Mouse (Mus musculus): ENCODE results near the gene 1600012H06Rik. TPM values are rescaled to one million over a fixed set of nuclear protein-coding genes. Genes with fewer than 3 reads are reported as not detected.

The 1600012H06Rik gene
- total RNA-seq, 1 experiment, result 29.7 TPM

DNA sequence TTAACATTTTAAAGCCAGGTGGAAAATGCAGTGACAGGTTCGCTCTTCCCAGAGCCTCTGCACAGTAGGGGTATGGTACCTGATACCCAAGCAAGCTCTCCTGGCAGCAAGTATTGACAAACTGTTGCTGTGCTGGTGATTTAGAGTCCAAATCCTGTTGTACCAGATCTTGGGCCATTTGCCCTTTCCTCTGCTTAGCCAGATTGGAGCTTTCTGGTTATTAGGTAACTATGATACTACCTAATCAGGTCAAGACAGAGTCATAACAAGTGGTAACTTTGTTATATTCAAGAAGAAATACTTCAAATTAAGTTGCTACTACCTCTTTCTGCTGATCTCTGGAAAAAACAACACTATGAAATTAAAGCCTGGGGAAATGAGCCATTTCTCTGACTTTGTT is 1.6 kb downstream of the 1600012H06Rik start:
- H3K9me3 ChIP-seq (ENCODE audit: control insufficient read depth, insufficient read depth, low read depth, low read length), result no peaks in the 10 kb centered on the region
- peaks cover 3 to 4% of the 10 kb centered on the region in 2 experiments; a peak in 3 of 4 replicates for H3K4me1 ChIP-seq (ENCODE audit: control insufficient read depth in 2 of 2, insufficient read depth in 2 of 2, low read length in 2 of 2, poor library complexity in 1 of 2)
- H3K9ac ChIP-seq (ENCODE audit: insufficient read depth, low read depth, low read length, poor library complexity, severe bottlenecking), result no peak overlapping the region
- no peak for TF ChIP-seq HCFC1 (IDR thresholded peaks at IDR 0.05; ENCODE audit: borderline replicate concordance, insufficient read depth, low read length)
- TF ChIP-seq ZNF384 (IDR thresholded peaks at IDR 0.05; ENCODE audit: low read depth, low read length), result no peak
- TF ChIP-seq ZC3H11A (IDR thresholded peaks at IDR 0.05; ENCODE audit: borderline replicate concordance, low read depth, low read length), result no peak
- no peak for TF ChIP-seq MAFK (IDR thresholded peaks at IDR 0.05; ENCODE audit: insufficient read depth, low read depth, low read length)
- no peak for TF ChIP-seq CHD2 (IDR thresholded peaks at IDR 0.05; ENCODE audit: low read depth, low read length)
- no peak overlapping the region for H3K27ac ChIP-seq (ENCODE audit: insufficient read depth, low read depth, low read length, poor library complexity, severe bottlenecking)
- no peak for DNase-seq (ENCODE audit: low read depth, low spot score)
- peaks cover 1% of the 10 kb centered on the region for H3K36me3 ChIP-seq (ENCODE audit: control insufficient read depth, insufficient read depth, low read length, poor library complexity, severe bottlenecking)
- H3K4me3 ChIP-seq (ENCODE audit: insufficient read depth in 1 of 2, low read depth in 1 of 2, low read length in 2 of 2, poor library complexity in 1 of 2, severe bottlenecking in 1 of 2), result no peak overlapping the region
- in situ Hi-C loops (cut with MboI; ENCODE audit: low sequenced_read_pairs in 2 of 2, unreplicated experiment in 2 of 2), result no loop called here

DNA sequence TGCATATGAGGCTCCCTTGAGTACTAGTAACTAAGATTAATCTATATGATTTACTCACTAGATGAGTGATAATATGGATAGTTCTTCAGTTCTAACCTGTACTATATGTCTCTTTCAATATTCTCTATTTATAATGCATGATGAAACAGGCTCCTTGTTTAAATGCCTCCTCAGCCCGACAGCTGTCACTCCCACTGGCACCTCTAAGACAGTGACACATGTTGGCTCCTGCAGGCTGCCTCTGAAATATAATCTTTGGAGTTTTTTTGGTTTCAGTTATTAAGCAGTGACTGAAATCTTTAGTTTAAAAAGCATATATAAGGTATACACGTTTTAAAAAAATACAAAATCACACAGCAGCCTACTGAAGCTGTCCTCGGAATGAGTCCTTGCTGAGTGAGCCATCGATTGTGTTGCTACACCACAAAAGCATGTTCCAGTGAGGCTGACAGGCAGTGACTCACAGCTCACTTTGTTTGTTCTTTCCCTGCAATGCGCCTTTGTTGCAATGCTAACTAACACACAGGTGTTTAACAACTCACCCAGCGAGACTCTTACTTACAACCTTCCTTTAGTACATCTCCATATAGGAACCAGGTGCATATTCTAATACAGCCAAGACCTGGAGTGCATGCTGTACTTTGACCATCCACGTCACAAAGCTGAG is 6.3 kb downstream of the 1600012H06Rik start:
- in situ Hi-C loops (cut with MboI; ENCODE audit: low sequenced_read_pairs in 2 of 2, unreplicated experiment in 2 of 2), result no loop called here
- TF ChIP-seq HCFC1 (IDR thresholded peaks at IDR 0.05; ENCODE audit: borderline replicate concordance, insufficient read depth, low read length), result no peak
- no peak for TF ChIP-seq ZC3H11A (IDR thresholded peaks at IDR 0.05; ENCODE audit: borderline replicate concordance, low read depth, low read length)
- no peak for TF ChIP-seq MAFK (IDR thresholded peaks at IDR 0.05; ENCODE audit: insufficient read depth, low read depth, low read length)
- TF ChIP-seq CHD2 (IDR thresholded peaks at IDR 0.05; ENCODE audit: low read depth, low read length), result no peak
- TF ChIP-seq ZNF384 (IDR thresholded peaks at IDR 0.05; ENCODE audit: low read depth, low read length), result no peak

DNA sequence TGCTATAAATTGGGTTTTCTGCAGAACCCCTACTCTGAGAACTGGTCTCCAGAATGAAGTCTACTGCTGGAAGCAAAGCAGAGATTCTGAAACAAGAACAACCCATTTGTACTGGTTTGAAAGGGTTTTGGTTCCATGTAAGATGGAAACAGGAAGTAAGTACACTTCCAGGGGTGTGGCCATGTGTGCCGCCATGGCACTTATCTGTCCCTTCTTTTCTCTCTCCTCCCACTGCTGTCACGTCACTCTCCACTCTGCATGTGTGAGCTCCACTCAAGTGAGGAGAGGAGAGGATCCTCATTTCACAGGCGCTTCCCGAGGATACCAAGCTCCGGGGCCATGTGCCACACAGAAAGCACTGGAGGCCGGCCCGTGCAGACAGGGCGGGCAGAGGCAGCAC is 10.5 kb downstream of the 1600012H06Rik start:
- H3K4me1 ChIP-seq (ENCODE audit: control insufficient read depth in 2 of 2, insufficient read depth in 2 of 2, low read length in 2 of 2, poor library complexity in 1 of 2), result 0 out of 4 replicates have a peak, but pooled peaks cover 0 to under 1% of the 10 kb centered on the region in 2 experiments
- no peak overlapping the region for H3K27ac ChIP-seq (ENCODE audit: insufficient read depth, low read depth, low read length, poor library complexity, severe bottlenecking)
- no peaks in the 10 kb centered on the region for H3K9me3 ChIP-seq (ENCODE audit: control insufficient read depth, insufficient read depth, low read depth, low read length)
- no peak overlapping the region for H3K4me3 ChIP-seq (ENCODE audit: insufficient read depth in 1 of 2, low read depth in 1 of 2, low read length in 2 of 2, poor library complexity in 1 of 2, severe bottlenecking in 1 of 2)
- H3K9ac ChIP-seq (ENCODE audit: insufficient read depth, low read depth, low read length, poor library complexity, severe bottlenecking), result no peak overlapping the region
- peaks cover 14% of the 10 kb centered on the region for H3K36me3 ChIP-seq (ENCODE audit: control insufficient read depth, insufficient read depth, low read length, poor library complexity, severe bottlenecking)
- no peak for TF ChIP-seq MAFK (IDR thresholded peaks at IDR 0.05; ENCODE audit: insufficient read depth, low read depth, low read length)
- TF ChIP-seq ZNF384 (IDR thresholded peaks at IDR 0.05; ENCODE audit: low read depth, low read length), result no peak
- in situ Hi-C loops (cut with MboI; ENCODE audit: low sequenced_read_pairs in 2 of 2, unreplicated experiment in 2 of 2), result no loop called here
- DNase-seq (ENCODE audit: low read depth, low spot score), result no peak

More for the DNA sequence above, 6.3 kb downstream of the 1600012H06Rik start:
- H3K9ac ChIP-seq (ENCODE audit: insufficient read depth, low read depth, low read length, poor library complexity, severe bottlenecking), result no peak overlapping the region
- peaks cover 2 to 3% of the 10 kb centered on the region in 2 experiments; a peak in 2 of 4 replicates for H3K4me1 ChIP-seq (ENCODE audit: control insufficient read depth in 2 of 2, insufficient read depth in 2 of 2, low read length in 2 of 2, poor library complexity in 1 of 2)
- H3K27ac ChIP-seq (ENCODE audit: insufficient read depth, low read depth, low read length, poor library complexity, severe bottlenecking), result no peak overlapping the region
- peaks cover 16% of the 10 kb centered on the region for H3K36me3 ChIP-seq (ENCODE audit: control insufficient read depth, insufficient read depth, low read length, poor library complexity, severe bottlenecking)
- no peak for DNase-seq (ENCODE audit: low read depth, low spot score)
- H3K4me3 ChIP-seq (ENCODE audit: insufficient read depth in 1 of 2, low read depth in 1 of 2, low read length in 2 of 2, poor library complexity in 1 of 2, severe bottlenecking in 1 of 2), result no peak overlapping the region
- H3K9me3 ChIP-seq (ENCODE audit: control insufficient read depth, insufficient read depth, low read depth, low read length), result no peaks in the 10 kb centered on the region

DNA sequence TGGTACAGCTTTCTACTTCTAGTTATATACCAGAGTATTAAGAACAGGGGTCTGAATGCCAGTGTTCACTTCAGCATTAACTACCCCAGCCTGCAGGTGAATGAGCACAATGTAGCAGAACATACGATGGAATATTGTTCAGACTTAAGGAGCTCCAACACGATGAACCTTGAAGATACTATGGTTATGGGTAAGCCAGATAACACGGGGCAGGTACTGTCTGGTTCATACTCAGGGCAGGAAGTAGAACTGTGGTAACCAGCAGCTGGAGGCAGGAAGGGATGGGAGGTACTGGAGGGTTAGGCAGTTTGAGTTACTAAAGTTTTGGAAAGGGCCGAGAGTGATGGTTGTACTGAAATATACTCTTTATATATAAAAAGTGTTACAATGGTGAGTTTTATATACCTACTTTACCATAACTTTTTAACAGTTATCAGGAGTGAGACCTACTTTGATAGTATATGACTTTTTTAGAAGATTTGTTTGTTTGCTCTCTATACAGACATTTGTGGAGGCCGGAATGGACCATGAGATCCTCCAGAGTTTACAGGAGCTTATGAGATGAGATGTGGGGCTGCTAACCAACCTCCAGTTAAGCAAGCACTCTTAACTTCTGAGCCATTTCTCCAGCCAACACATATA is 15.8 kb downstream of the 1600012H06Rik start:
- TF ChIP-seq ZNF384 (IDR thresholded peaks at IDR 0.05; ENCODE audit: low read depth, low read length) (no peak), CHD2 (IDR thresholded peaks at IDR 0.05; ENCODE audit: low read depth, low read length) (no peak), MAFK (IDR thresholded peaks at IDR 0.05; ENCODE audit: insufficient read depth, low read depth, low read length) (no peak)
- no peak overlapping the region for H3K27ac ChIP-seq (ENCODE audit: insufficient read depth, low read depth, low read length, poor library complexity, severe bottlenecking)
- H3K4me3 ChIP-seq (ENCODE audit: insufficient read depth in 1 of 2, low read depth in 1 of 2, low read length in 2 of 2, poor library complexity in 1 of 2, severe bottlenecking in 1 of 2), result no peak overlapping the region
- in situ Hi-C loops (cut with MboI; ENCODE audit: low sequenced_read_pairs in 2 of 2, unreplicated experiment in 2 of 2), result no loop called here
- no peaks in the 10 kb centered on the region for H3K9me3 ChIP-seq (ENCODE audit: control insufficient read depth, insufficient read depth, low read depth, low read length)
- H3K9ac ChIP-seq (ENCODE audit: insufficient read depth, low read depth, low read length, poor library complexity, severe bottlenecking), result no peak overlapping the region
- peaks cover 2 to 6% of the 10 kb centered on the region in 2 experiments; a peak in 2 of 4 replicates for H3K4me1 ChIP-seq (ENCODE audit: control insufficient read depth in 2 of 2, insufficient read depth in 2 of 2, low read length in 2 of 2, poor library complexity in 1 of 2)
- DNase-seq (ENCODE audit: low read depth, low spot score), result no peak
- H3K36me3 ChIP-seq (ENCODE audit: control insufficient read depth, insufficient read depth, low read length, poor library complexity, severe bottlenecking), result peaks cover 6% of the 10 kb centered on the region; the same call in 1 of the 2 replicates

Measured in ES-E14 (cell line).